Mouse (Mus musculus) duodenum, adult 2 months (tissue): ENCODE data around the gene Pet117. TPM values are rescaled to one million over a fixed set of nuclear protein-coding genes. Genes with fewer than 3 reads are reported as not detected.

Source experiments
- polyA plus RNA-seq: library from polyadenylated mRNA; depleted of rRNA; stranded (reverse); fragments of >200 nt; gene quantifications from 2 replicates; pipeline ENCODE4 v1.2.3, GENCODE M21; 2012; ENCODE audit warnings: low replicate concordance; rRNA removed

Pet117 gene
- polyA plus RNA-seq = not detected in 2 replicates

DNA sequence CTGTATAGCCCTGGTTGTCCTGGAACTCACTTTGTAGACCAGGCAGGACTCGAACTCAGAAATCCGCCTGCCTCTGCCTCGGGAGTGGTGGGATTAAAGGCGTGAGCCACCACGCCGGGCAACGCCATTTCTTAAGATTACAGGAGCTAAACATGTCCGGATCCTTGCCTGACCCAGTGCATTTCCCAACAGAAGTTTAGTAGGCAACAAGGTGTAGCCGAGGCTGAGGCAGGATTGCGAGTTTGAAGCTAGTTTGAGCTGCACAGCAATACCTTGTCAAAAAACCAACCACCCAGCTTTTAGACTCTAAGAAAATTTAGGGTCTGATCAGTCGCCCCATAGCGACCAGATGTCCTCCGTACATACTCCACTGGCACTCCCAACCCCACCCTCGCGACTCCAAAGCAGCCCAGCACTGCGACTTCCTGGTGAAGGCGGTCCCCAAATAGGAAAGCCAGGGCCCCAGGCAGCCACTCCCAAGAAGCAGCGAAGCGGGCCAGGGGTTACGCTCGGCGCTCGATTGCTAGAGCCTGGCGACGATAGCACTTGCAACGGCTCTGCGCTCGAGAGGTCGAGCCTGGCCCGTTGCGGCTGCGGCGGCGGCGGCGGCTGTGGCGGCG is at the start of gene Pet117, which contains the start of gene Kat14:
Pet117 (plus strand) TSS at position 597 of the 620 bp plus-strand sequence.
Kat14 (plus strand) TSS at position 584 of the 620 bp plus-strand sequence.

DNA sequence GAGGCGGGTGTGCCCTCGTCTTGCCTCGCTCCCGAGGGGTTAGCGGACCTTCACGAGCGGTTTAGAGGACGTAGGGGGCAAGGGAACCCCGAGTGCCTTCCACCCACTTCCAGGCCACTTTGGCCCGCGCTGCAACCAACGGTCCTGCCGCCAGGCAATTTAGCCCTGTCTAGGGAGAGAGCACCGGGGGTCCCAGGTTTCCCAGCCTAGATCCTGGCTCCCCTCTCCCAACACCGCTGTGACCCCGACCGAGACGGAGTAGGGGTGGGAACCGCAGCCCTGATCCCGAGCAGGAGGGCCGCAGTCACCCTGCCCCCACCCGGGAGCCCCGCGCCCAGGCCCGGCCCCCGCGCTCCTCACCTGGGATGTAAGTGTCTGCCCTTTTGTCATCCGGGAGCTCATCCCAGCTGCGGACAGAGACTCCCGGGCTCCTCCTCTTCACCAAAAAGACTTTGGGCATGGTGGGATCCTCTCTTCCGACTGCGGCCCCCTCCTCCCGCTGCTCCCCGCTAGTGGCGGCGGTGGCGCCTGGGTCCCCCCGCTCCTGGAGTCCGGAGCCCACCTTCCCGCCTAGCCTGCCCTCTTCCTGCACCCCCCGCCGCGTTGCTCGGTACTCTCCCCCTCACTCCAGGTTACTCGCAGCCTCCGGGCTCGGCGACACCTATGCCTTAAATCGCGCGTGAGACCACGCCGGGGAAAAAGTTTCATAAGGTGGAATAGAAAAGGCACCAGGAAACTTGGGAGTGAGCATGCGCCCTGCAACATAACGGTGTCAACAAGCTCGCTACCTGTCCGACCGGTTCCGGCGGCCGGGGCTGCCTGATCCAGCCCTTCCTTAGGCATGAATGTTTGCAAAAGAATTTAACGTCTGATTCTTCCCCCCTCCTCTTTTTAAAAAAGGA is 37.1 kb upstream of the Pet117 start, which contains the start of gene Ovol2:
Ovol2 (minus strand) TSS at position 746 of the 902 bp plus-strand sequence.

Other genes with a start within 250 kb of the Pet117 start
- 0.59 and 1.7 TPM in 2 replicates for gene Mgme1, start 98.3 kb upstream of the Pet117 start, polyA plus RNA-seq
- gene Snx5, start 98.1 kb upstream of the Pet117 start, polyA plus RNA-seq = 24.1 and 24.9 TPM in 2 replicates
- gene Ovol2, start 36.9 kb upstream of the Pet117 start, polyA plus RNA-seq = 36.1 and 61.2 TPM in 2 replicates
- 16.5 and 19.1 TPM in 2 replicates for gene Kat14, start within 50 bp of the Pet117 start, polyA plus RNA-seq
- 0.13 TPM in 1 of 2 replicates, not detected in the other for gene Dzank1, start 158.4 kb downstream of the Pet117 start, polyA plus RNA-seq
- 0.71 and 1.1 TPM in 2 replicates for gene Polr3f, start 158.7 kb downstream of the Pet117 start, polyA plus RNA-seq
- 1.5 and 2.9 TPM in 2 replicates for gene Rbbp9, start 181.9 kb downstream of the Pet117 start, polyA plus RNA-seq
- gene Sec23b, start 187.2 kb downstream of the Pet117 start, polyA plus RNA-seq = 28.1 and 35.1 TPM in 2 replicates
- 0.63 and 0.65 TPM in 2 replicates for gene Smim26, start 225.1 kb downstream of the Pet117 start, polyA plus RNA-seq
- gene Dtd1, start 230.9 kb downstream of the Pet117 start, polyA plus RNA-seq = 2.1 and 2.5 TPM in 2 replicates